Mouse (Mus musculus): ENCODE measurements around the gene Gm10338.
"Not testable (repeated sequence)": the region's sequence is repeated elsewhere in the genome, so short reads cannot be mapped to it uniquely, and the experiment has no call there.

The Gm10338 gene

DNA sequence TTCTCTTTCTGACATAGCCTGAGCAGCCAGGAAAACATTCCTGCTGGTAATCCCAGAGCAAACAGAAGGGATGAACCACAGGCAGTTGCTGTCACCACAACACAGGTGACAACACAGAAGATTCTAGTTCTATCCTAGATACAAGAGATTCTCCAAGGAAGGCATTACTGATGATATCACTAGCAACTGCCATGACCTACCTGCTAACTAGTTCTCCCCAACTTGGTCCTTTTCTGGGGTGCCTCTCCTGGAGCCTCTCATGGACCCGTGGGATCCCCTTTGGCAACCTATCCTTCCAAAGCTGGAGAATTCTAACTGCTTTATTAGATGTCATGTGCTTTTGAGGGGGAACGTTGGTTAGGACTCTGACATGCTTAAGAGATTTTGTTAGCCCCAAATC, at the start of gene Gm10338:
Gene Gm10338 (minus strand): TSS at position 101 of the 400 bp plus-strand sequence.
- DNase-seq (ENCODE audit: low read depth in 2 of 2, low spot score in 2 of 2) = not testable (repeated sequence)

DNA sequence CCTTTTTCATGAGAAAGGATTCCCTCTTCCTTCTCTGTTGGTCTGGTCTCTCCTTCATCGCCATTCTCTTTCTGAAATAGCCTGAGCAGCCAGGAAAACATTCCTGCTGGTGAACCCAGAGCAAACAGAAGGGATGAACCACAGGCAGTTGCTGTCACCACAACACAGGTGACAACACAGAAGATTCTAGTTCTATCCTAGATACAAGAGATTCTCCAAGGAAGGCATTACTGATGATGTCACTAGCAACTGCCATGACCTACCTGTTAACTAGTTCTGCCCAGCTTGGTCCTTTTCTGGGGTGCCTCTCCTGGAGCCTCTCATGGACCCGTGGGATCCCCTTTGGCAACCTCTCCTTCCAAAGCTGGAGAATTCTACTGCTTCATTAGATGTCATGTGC, 48.5 kb upstream of the Gm10338 start, which contains the start of gene Gm10128:
Gene Gm10128 (minus strand): TSS at position 101 of the 400 bp plus-strand sequence.
- DNase-seq (ENCODE audit: low read depth in 2 of 2, low spot score in 2 of 2) = not testable (repeated sequence)

DNA sequence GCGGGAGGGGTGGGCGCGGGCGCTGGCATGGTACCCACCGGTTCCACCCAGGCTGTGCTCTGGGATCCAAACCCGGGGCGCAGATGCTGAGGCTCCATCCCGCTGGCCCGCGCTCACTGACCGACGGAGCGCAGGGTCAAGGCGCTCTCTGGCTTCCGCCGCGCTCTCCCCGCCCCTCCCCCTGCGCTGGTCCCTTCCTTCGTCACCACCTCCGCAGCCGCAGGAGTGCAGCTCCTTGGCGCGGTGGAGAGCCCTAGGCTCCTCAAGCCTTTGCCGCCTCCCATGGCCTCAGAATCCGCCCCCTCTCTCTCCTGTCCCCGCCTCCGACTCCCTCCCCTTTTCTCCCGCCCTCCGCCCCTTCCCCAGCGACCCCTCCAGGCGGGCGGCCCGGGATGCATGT, 27.0 kb downstream of the Gm10338 start, which contains the start of gene Gm3558:
Gene Gm3558 (minus strand): TSS at position 185 of the 400 bp plus-strand sequence.
- not testable (repeated sequence) for DNase-seq (ENCODE audit: low read depth in 2 of 2, low spot score in 2 of 2)

DNA sequence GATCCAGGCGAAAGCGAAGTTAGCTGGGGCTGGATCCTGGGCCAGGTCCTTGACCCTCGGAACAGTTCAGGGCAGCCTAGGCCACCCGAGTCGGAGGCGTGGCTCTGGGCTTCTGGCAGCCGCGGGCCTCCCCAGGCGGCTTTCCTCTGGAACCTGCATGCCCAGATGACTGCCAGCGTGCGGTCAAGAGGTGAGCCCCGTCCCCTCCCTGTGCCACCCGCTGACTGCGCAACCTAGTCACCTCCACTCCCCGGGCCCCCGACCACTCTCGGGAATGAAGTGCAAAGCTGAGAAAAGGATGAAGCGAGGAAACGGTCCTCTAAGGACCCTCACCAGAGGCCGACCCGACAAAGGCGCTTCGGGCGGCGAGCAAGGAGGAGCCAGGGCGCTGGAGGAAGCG, 27.5 kb downstream of the Gm10338 start:
- DNase-seq (ENCODE audit: low read depth in 2 of 2, low spot score in 2 of 2) = not testable (repeated sequence)

DNA sequence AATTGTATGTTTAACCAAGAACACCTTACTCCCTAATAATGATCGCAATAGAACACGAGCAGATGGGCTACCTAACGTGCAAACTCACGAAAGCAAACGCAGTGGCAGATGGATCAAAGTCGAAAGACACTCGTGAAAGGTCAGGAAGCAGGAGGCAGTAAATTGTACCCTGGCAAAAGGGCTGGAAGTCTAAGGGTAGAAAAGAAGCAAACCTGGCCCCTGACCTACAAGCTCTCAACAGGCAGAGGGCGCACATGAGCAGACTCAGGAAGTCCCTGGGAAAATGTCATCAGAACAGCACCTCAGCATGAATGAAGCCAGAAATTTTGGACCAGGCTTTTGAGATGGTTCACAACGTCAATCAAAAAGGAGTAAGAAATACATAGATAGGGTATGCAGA, 28.1 kb downstream of the Gm10338 start:
- DNase-seq (ENCODE audit: low read depth in 2 of 2, low spot score in 2 of 2) = not testable (repeated sequence)

Data from CD8-positive naive resting alpha-beta T cell, adult 2 months (primary cell).